In genomic region chr8:78719279-78720040, GRCm38 (mm10) we compare ENCODE assay signal across 15 mouse cellular contexts.
DNase-seq lines count a peak whose midpoint lies in the region; ATAC-seq and TF ChIP-seq lines count a peak whose summit lies in the region.
"Had no signal": no experiment of that assay in that cellular context is flagged by ENCODE, and none has a peak within 500 bp of the region (broad histone marks: within the 10 kb centered on the region; RNA-seq: fewer than 3 reads in every experiment).

No protein-coding gene starts in this region.

- H3K4me1 ChIP-seq in intestine, postnatal 0 days (replicated peaks; ENCODE audit: control insufficient read depth, insufficient read depth, low read length) = no peaks in the 10 kb centered on the region
- no peaks in the 10 kb centered on the region for H3K4me1 ChIP-seq in intestine, embryonic 16.5 days (ENCODE audit: control insufficient read depth, insufficient read depth, low read length)
- H3K4me1 ChIP-seq in lung, postnatal 0 days (ENCODE audit: insufficient read depth, low read depth, low read length) = peaks cover 7% of the 10 kb centered on the region; the same call in 1 of the 2 replicates
- H3K4me1 ChIP-seq: neural tube, embryonic 15.5 days had no signal

- no peak for ATAC-seq in intestine, postnatal 0 days
- ATAC-seq in intestine, embryonic 16.5 days = no peak
- ATAC-seq in lung, postnatal 0 days = no peak

- no peaks in the 10 kb centered on the region for H3K36me3 ChIP-seq in intestine, postnatal 0 days (ENCODE audit: control insufficient read depth, insufficient read depth)
- H3K36me3 ChIP-seq in intestine, embryonic 16.5 days (ENCODE audit: control insufficient read depth, insufficient read depth, low read length) = peaks cover 3% of the 10 kb centered on the region; the same call in 1 of the 2 replicates
- no peaks in the 10 kb centered on the region for H3K36me3 ChIP-seq in lung, postnatal 0 days (ENCODE audit: insufficient read depth, low read length)
- peaks cover 2% of the 10 kb centered on the region for H3K36me3 ChIP-seq in splenic B cell, adult 2 months (ENCODE audit: control insufficient read depth, insufficient read depth, low read length, poor library complexity, severe bottlenecking)

- H3K27ac ChIP-seq in intestine, postnatal 0 days (ENCODE audit: low read depth, low read length) = no peak overlapping the region
- H3K27ac ChIP-seq in intestine, embryonic 16.5 days (ENCODE audit: low read length) = no peak overlapping the region
- no peak overlapping the region for H3K27ac ChIP-seq in lung, postnatal 0 days (ENCODE audit: low read length)
- H3K27ac ChIP-seq: hindbrain, embryonic 13.5 days; limb, embryonic 13.5 days; neural tube, embryonic 15.5 days had no signal

- TF ChIP-seq CTCF in intestine, postnatal 0 days (IDR thresholded peaks at IDR 0.05; ENCODE audit: low read depth) = peak; percentile 48
- TF ChIP-seq CTCF in lung, postnatal 0 days (IDR thresholded peaks at IDR 0.05) = peak; percentile 49

- no peaks in the 10 kb centered on the region for H3K27me3 ChIP-seq in intestine, postnatal 0 days (replicated peaks; ENCODE audit: control insufficient read depth, insufficient read depth, low read length)
- H3K27me3 ChIP-seq in intestine, embryonic 16.5 days (replicated peaks; ENCODE audit: control insufficient read depth, insufficient read depth, low read length) = no peaks in the 10 kb centered on the region
- no peaks in the 10 kb centered on the region for H3K27me3 ChIP-seq in lung, postnatal 0 days (replicated peaks; ENCODE audit: insufficient read depth, low read length)
- H3K27me3 ChIP-seq in splenic B cell, adult 2 months (ENCODE audit: control insufficient read depth, insufficient read depth, low read length, poor library complexity, severe bottlenecking) = no peaks in the 10 kb centered on the region
- H3K27me3 ChIP-seq: hindbrain, embryonic 13.5 days; limb, embryonic 13.5 days; neural tube, embryonic 15.5 days had no signal

- H3K4me3 ChIP-seq in intestine, postnatal 0 days (ENCODE audit: low read depth, low read length) = no peak overlapping the region
- no peak overlapping the region for H3K4me3 ChIP-seq in intestine, embryonic 16.5 days (ENCODE audit: low read length)
- H3K4me3 ChIP-seq in lung, postnatal 0 days (ENCODE audit: low read depth, low read length) = no peak overlapping the region
- H3K4me3 ChIP-seq: erythroblast, embryonic 14.5 days; hindbrain, embryonic 13.5 days; limb, embryonic 13.5 days; neural tube, embryonic 15.5 days had no signal

- H3K9me3 ChIP-seq in intestine, postnatal 0 days (ENCODE audit: control insufficient read depth) = no peaks in the 10 kb centered on the region
- H3K9me3 ChIP-seq in intestine, embryonic 16.5 days (ENCODE audit: control insufficient read depth, low read length) = no peaks in the 10 kb centered on the region
- H3K9me3 ChIP-seq in lung, postnatal 0 days (ENCODE audit: low read length) = no peaks in the 10 kb centered on the region
- H3K9me3 ChIP-seq: neural tube, embryonic 15.5 days had no signal

- 84% methylated on average over 10 of the region's 10 CpGs for WGBS in intestine, postnatal 0 days
- WGBS in intestine, embryonic 16.5 days = 85% methylated on average over 10 of the region's 10 CpGs
- 72% methylated on average over 10 of the region's 10 CpGs for WGBS in lung, postnatal 0 days

- TF ChIP-seq EP300 in lung, postnatal 0 days (IDR thresholded peaks at IDR 0.05) = no peak

- H3K4me2 ChIP-seq in intestine, postnatal 0 days (replicated peaks; ENCODE audit: low read depth) = no peak overlapping the region
- H3K4me2 ChIP-seq in intestine, embryonic 16.5 days (ENCODE audit: low read depth, low read length) = no peak overlapping the region
- no peak overlapping the region for H3K4me2 ChIP-seq in lung, postnatal 0 days (replicated peaks; ENCODE audit: low read depth, low read length)
- H3K4me2 ChIP-seq: hindbrain, embryonic 13.5 days; limb, embryonic 13.5 days; midbrain, embryonic 11.5 days; neural tube, embryonic 15.5 days had no signal

- H3K9ac ChIP-seq in intestine, postnatal 0 days (ENCODE audit: low read depth, low read length) = no peak overlapping the region
- H3K9ac ChIP-seq in intestine, embryonic 16.5 days (ENCODE audit: low read depth, low read length) = no peak overlapping the region
- H3K9ac ChIP-seq in lung, postnatal 0 days (replicated peaks; ENCODE audit: low read depth) = no peak overlapping the region
- H3K9ac ChIP-seq: hindbrain, embryonic 13.5 days; limb, embryonic 13.5 days; neural tube, embryonic 15.5 days had no signal

- no peak for DNase-seq in lung, postnatal 0 days (ENCODE audit: low spot score)
- no peak for DNase-seq in lung, postnatal 36 days
- peak; percentile 88 for DNase-seq in R1 (ENCODE audit: low read depth, low spot score)
- peak; percentile 17 for DNase-seq in splenic B cell, adult 2 months (ENCODE audit: low read depth, low spot score)
- no peak for DNase-seq in right cerebral cortex, postnatal 36 days (ENCODE audit: low spot score in 2 of 2)
- no peak for DNase-seq in cerebellum, adult 11-12 months
- DNase-seq: cerebellum, postnatal 36 days; right cerebral cortex, postnatal 4 days had no signal

Comparison
In these comparisons a context has a peak if more than half of its experiments do, and no peak if none do; other contexts are left out.
1. DNase-seq: peak in R1 (single experiment) and splenic B cell, adult 2 months (single experiment); none in lung, postnatal 0 days (single experiment), lung, postnatal 36 days (single experiment), right cerebral cortex, postnatal 36 days (0 of 2) and cerebellum, adult 11-12 months (single experiment).